In genomic region chr7:99510087-99510501, GRCm38 (mm10) we compare ENCODE assay signal across 9 mouse cellular contexts. TPM values are rescaled to one million over a fixed set of nuclear protein-coding genes. Genes with fewer than 3 reads are reported as not detected.
DNase-seq lines count a peak whose midpoint lies in the region; ATAC-seq lines count a peak whose summit lies in the region.
"Had no signal": no experiment of that assay in that cellular context is flagged by ENCODE, and none has a peak within 500 bp of the region (broad histone marks: within the 10 kb centered on the region; RNA-seq: fewer than 3 reads in every experiment).

No protein-coding gene starts in this region.

- WGBS in hindbrain, embryonic 16.5 days, result 2% methylated on average over 8 of the region's 8 CpGs
- WGBS in neural tube, embryonic 11.5 days, result 12% methylated on average over 8 of the region's 8 CpGs

- H3K4me1 ChIP-seq in hindbrain, embryonic 16.5 days (ENCODE audit: control insufficient read depth, insufficient read depth, low read depth, low read length), result peaks cover 10% of the 10 kb centered on the region
- no peaks in the 10 kb centered on the region for H3K4me1 ChIP-seq in neural tube, embryonic 11.5 days (ENCODE audit: control insufficient read depth, insufficient read depth, low read length)

- no peak overlapping the region for H3K4me3 ChIP-seq in hindbrain, embryonic 16.5 days (ENCODE audit: low read length)
- H3K4me3 ChIP-seq in neural tube, embryonic 11.5 days (ENCODE audit: low read depth, low read length), result no peak overlapping the region

- no peaks in the 10 kb centered on the region for H3K27me3 ChIP-seq in hindbrain, embryonic 16.5 days (replicated peaks; ENCODE audit: control insufficient read depth, insufficient read depth, low read length)
- H3K27me3 ChIP-seq in neural tube, embryonic 11.5 days (ENCODE audit: control insufficient read depth, insufficient read depth, low read length), result no peaks in the 10 kb centered on the region
- H3K27me3 ChIP-seq: Patski had no signal

- H3K4me2 ChIP-seq in hindbrain, embryonic 16.5 days (ENCODE audit: low read length), result peak overlapping the region; percentile 40; the same call in 1 of the 2 replicates
- no peak overlapping the region for H3K4me2 ChIP-seq in neural tube, embryonic 11.5 days (ENCODE audit: low read depth)

- peak; percentile 97 for ATAC-seq in hindbrain, embryonic 16.5 days
- ATAC-seq in neural tube, embryonic 11.5 days (ENCODE audit: insufficient read depth, low FRiP score, low TSS enrichment), result no peak
- ATAC-seq in erythroblast, adult 5-6 weeks (replicated peaks; ENCODE audit: low FRiP score, poor library complexity, severe bottlenecking), result no peak
- ATAC-seq: Patski had no signal

- DNase-seq in MN1 (ENCODE audit: low spot score), result peak; percentile 83
- DNase-seq in brain, embryonic 18.5 days (ENCODE audit: low read depth, low spot score), result peak; percentile 40
- peak; percentile 36 for DNase-seq in gastrocnemius, adult 18-20 months (ENCODE audit: low spot score)
- DNase-seq in left cerebral cortex, postnatal 36 days (ENCODE audit: low spot score in 2 of 2), result peak; percentile 61 to 69
- peak; percentile 29 for DNase-seq in neural tube, embryonic 11.5 days (ENCODE audit: low spot score)
- no peak for DNase-seq in thymus, postnatal 36 days

- H3K9ac ChIP-seq in hindbrain, embryonic 16.5 days (ENCODE audit: low read depth, low read length), result peak overlapping the region; percentile 1; the same call in 1 of the 2 replicates
- H3K9ac ChIP-seq in neural tube, embryonic 11.5 days (ENCODE audit: low read length), result no peak overlapping the region

- H3K36me3 ChIP-seq in hindbrain, embryonic 16.5 days (ENCODE audit: control insufficient read depth, insufficient read depth, low read length), result no peaks in the 10 kb centered on the region
- no peaks in the 10 kb centered on the region for H3K36me3 ChIP-seq in neural tube, embryonic 11.5 days (ENCODE audit: control insufficient read depth, insufficient read depth, low read length)

- H3K9me3 ChIP-seq in hindbrain, embryonic 16.5 days (ENCODE audit: control insufficient read depth, low read length), result no peaks in the 10 kb centered on the region
- no peaks in the 10 kb centered on the region for H3K9me3 ChIP-seq in neural tube, embryonic 11.5 days (ENCODE audit: control insufficient read depth, low read length)

- intact Hi-C loops in left cerebral cortex, postnatal 36 days (cut with DNase I), result no loop called here

- peak overlapping the region; percentile 66 for H3K27ac ChIP-seq in hindbrain, embryonic 16.5 days (ENCODE audit: low read depth, low read length)
- no peak overlapping the region for H3K27ac ChIP-seq in neural tube, embryonic 11.5 days (ENCODE audit: low read depth, low read length)

RNA-seq across cellular contexts. Expression of gene Arrb1, which starts 25.2 kb away (rescaled TPM):
- total RNA-seq in gastrocnemius, adult 18-20 months (2021), result 10 to 100 TPM; 13.8 to 15.4 TPM
- polyA plus RNA-seq in hindbrain, embryonic 16.5 days (2015; fragmentation: Nextera tagmentation; extraction: Ambion mirVana), result 17.4 and 19.8 TPM in 2 replicates
- total RNA-seq in left cerebral cortex, postnatal 36 days (2021), result 100 to 1,000 TPM; 189 to 196 TPM
- polyA plus RNA-seq in neural tube, embryonic 11.5 days (2014; fragmentation: Nextera tagmentation; extraction: Ambion mirVana), result 5.0 and 5.3 TPM in 2 replicates
- 185 and 204 TPM in 2 replicates for total RNA-seq in erythroblast, adult 5-6 weeks (2015; ENCODE audit: low replicate concordance)
- 636 and 742 TPM in 2 replicates for total RNA-seq in erythroblast, adult 5-6 weeks (2017; ENCODE audit: low replicate concordance)

RNA-seq across cellular contexts. Expression of gene Rps3, which starts 26.6 kb away (rescaled TPM):
- total RNA-seq in gastrocnemius, adult 18-20 months (2021), result 100 to 1,000 TPM; 232 to 276 TPM
- 398 and 428 TPM in 2 replicates for polyA plus RNA-seq in hindbrain, embryonic 16.5 days (2015; fragmentation: Nextera tagmentation; extraction: Ambion mirVana)
- 100 to 1,000 TPM; 215 to 261 TPM for total RNA-seq in left cerebral cortex, postnatal 36 days (2021)
- 687 and 719 TPM in 2 replicates for polyA plus RNA-seq in neural tube, embryonic 11.5 days (2014; fragmentation: Nextera tagmentation; extraction: Ambion mirVana)
- total RNA-seq in erythroblast, adult 5-6 weeks (2015; ENCODE audit: low replicate concordance), result 292 and 308 TPM in 2 replicates
- 237 and 436 TPM in 2 replicates for total RNA-seq in erythroblast, adult 5-6 weeks (2017; ENCODE audit: low replicate concordance)

RNA-seq across cellular contexts. Expression of gene Klhl35, which starts 44.3 kb away (rescaled TPM):
- total RNA-seq in gastrocnemius, adult 18-20 months (2021), result not detected
- 0.54 and 1.6 TPM in 2 replicates for polyA plus RNA-seq in hindbrain, embryonic 16.5 days (2015; fragmentation: Nextera tagmentation; extraction: Ambion mirVana)
- total RNA-seq in left cerebral cortex, postnatal 36 days (2021), result 1 to 10 TPM; 3.1 to 3.6 TPM
- polyA plus RNA-seq in neural tube, embryonic 11.5 days (2014; fragmentation: Nextera tagmentation; extraction: Ambion mirVana), result 25.8 and 31.4 TPM in 2 replicates
- 1.9 TPM in 1 of 2 replicates, not detected in the other for total RNA-seq in erythroblast, adult 5-6 weeks (2015; ENCODE audit: low replicate concordance)
- total RNA-seq in erythroblast, adult 5-6 weeks (2017; ENCODE audit: low replicate concordance), result not detected in 2 replicates

Comparison
In these comparisons a context has a peak if more than half of its experiments do, and no peak if none do; other contexts are left out.
1. DNase-seq: peak in MN1 (single experiment), brain, embryonic 18.5 days (single experiment), gastrocnemius, adult 18-20 months (single experiment), left cerebral cortex, postnatal 36 days (2 of 2) and neural tube, embryonic 11.5 days (single experiment); none in thymus, postnatal 36 days (0 of 2).
2. RNA of gene Arrb1, which starts 25.2 kb away (total RNA-seq): 185 to 742 TPM in erythroblast, adult 5-6 weeks and 189 to 196 TPM in left cerebral cortex, postnatal 36 days; 13.8 to 15.4 TPM in gastrocnemius, adult 18-20 months; every median in the first group is over 10 times any median in the second.